ENCODE assay signal across 30 mouse cellular contexts in the genomic region with DNA sequence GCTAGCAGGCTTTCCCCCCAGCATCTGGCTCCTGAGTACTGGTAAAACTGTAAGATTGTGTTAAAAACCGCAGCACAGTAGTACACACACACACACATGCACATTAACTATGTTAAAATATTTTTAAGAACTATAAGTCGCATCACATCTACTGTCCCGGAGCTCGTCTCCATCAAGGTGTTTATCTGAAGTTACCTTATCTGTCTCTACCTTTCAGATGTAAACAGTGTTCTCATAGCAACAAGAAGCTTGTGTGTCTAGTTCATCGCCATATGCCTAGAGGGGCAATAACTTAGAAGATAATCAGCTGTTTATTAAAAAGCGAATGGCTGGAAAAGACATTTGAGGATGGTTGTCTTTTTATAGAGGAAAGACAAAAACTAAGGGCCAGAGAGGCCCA. TPM values are rescaled to one million over a fixed set of nuclear protein-coding genes. Genes with fewer than 3 reads are reported as not detected.
"Had no signal": no experiment of that assay in that cellular context is flagged by ENCODE, and none has a peak within 500 bp of the region (broad histone marks: within the 10 kb centered on the region; RNA-seq: fewer than 3 reads in every experiment).

No protein-coding gene starts in this region.

- H3K27me3 ChIP-seq: limb, embryonic 12.5 days; limb, embryonic 13.5 days; limb, embryonic 15.5 days; liver, embryonic 13.5 days; liver, embryonic 15.5 days; lung, embryonic 15.5 days; midbrain, embryonic 12.5 days; midbrain, embryonic 13.5 days; midbrain, embryonic 15.5 days; neural tube, embryonic 12.5 days had no signal

- H3K4me1 ChIP-seq: midbrain, embryonic 12.5 days; midbrain, embryonic 15.5 days; neural tube, embryonic 12.5 days had no signal

- H3K36me3 ChIP-seq: liver, embryonic 13.5 days; liver, embryonic 15.5 days; midbrain, embryonic 12.5 days; midbrain, embryonic 13.5 days; midbrain, embryonic 15.5 days; neural tube, embryonic 12.5 days had no signal

- H3K4me3 ChIP-seq: limb, embryonic 10.5 days; limb, embryonic 12.5 days; limb, embryonic 13.5 days; limb, embryonic 15.5 days; liver, embryonic 12.5 days; liver, embryonic 13.5 days; liver, embryonic 15.5 days; lung, embryonic 15.5 days; megakaryocyte, embryonic 14.5 days; midbrain, embryonic 10.5 days; midbrain, embryonic 12.5 days; midbrain, embryonic 13.5 days; midbrain, embryonic 15.5 days; myocyte; neural tube, embryonic 12.5 days had no signal

- H3K9ac ChIP-seq: limb, embryonic 12.5 days; limb, embryonic 13.5 days; limb, embryonic 15.5 days; liver, embryonic 12.5 days; liver, embryonic 13.5 days; liver, embryonic 14.5 days; liver, embryonic 15.5 days; liver, postnatal 0 days; lung, embryonic 14.5 days; lung, embryonic 15.5 days; midbrain, embryonic 12.5 days; midbrain, embryonic 13.5 days; midbrain, embryonic 15.5 days; neural tube, embryonic 12.5 days had no signal

- DNase-seq: left cerebral cortex, postnatal 4 days; liver; liver, embryonic 13.5 days; liver, postnatal 0 days; lung, adult 18-20 months; lung, adult 2 months; lung, embryonic 14.5 days; lung, postnatal 14 days; lung, postnatal 36 days; lung, postnatal 4 days; midbrain, embryonic 14.5 days had no signal

- H3K9me3 ChIP-seq: limb, embryonic 10.5 days; limb, embryonic 12.5 days; limb, embryonic 13.5 days; limb, embryonic 15.5 days; liver, embryonic 12.5 days; liver, embryonic 13.5 days; liver, embryonic 15.5 days; lung, embryonic 15.5 days; midbrain, embryonic 10.5 days; midbrain, embryonic 12.5 days; midbrain, embryonic 13.5 days; midbrain, embryonic 15.5 days; neural tube, embryonic 12.5 days had no signal

- ATAC-seq: liver, embryonic 12.5 days; liver, postnatal 0 days; lung, postnatal 0 days; midbrain, embryonic 13.5 days; midbrain, embryonic 15.5 days; midbrain, embryonic 16.5 days had no signal

- H3K27ac ChIP-seq: limb, embryonic 10.5 days; limb, embryonic 12.5 days; limb, embryonic 13.5 days; limb, embryonic 15.5 days; liver, embryonic 12.5 days; liver, embryonic 13.5 days; liver, embryonic 14.5 days; liver, embryonic 15.5 days; lung, embryonic 15.5 days; macrophage; midbrain, embryonic 10.5 days; midbrain, embryonic 12.5 days; midbrain, embryonic 13.5 days; midbrain, embryonic 15.5 days; neural tube, embryonic 12.5 days had no signal

- H3K4me2 ChIP-seq: limb, embryonic 12.5 days; limb, embryonic 13.5 days; limb, embryonic 15.5 days; liver, embryonic 12.5 days; liver, embryonic 13.5 days; liver, embryonic 15.5 days; lung, embryonic 14.5 days; lung, embryonic 15.5 days; midbrain, embryonic 11.5 days; midbrain, embryonic 12.5 days; midbrain, embryonic 13.5 days; midbrain, embryonic 15.5 days; neural tube, embryonic 12.5 days had no signal

RNA-seq across cellular contexts. Expression of gene Syde2, which starts 37.8 kb away (rescaled TPM):
- polyA plus RNA-seq: macrophage had no signal
